Mouse (Mus musculus) cortical plate, adult 2 months (tissue): Measurements from ENCODE around the gene Pcgf5.

ENCODE experiments used
- CTCF ChIP-seq: fragments of 200-500 bp; IDR thresholded peaks from 2 replicates; pipeline ENCODE4 v1.5.1; 2011; ENCODE audit warnings: mild to moderate bottlenecking, control low read depth, low read length; ENCODE audit not compliant: insufficient read depth; ENCODE audit errors: extremely low read depth
- POLR2A ChIP-seq: fragments of 200-500 bp; IDR thresholded peaks from 2 replicates; pipeline ENCODE4 v1.6.1; 2011; ENCODE audit warnings: mild to moderate bottlenecking, low read length, control low read depth; ENCODE audit not compliant: insufficient read depth; ENCODE audit errors: extremely low read depth

DNA sequence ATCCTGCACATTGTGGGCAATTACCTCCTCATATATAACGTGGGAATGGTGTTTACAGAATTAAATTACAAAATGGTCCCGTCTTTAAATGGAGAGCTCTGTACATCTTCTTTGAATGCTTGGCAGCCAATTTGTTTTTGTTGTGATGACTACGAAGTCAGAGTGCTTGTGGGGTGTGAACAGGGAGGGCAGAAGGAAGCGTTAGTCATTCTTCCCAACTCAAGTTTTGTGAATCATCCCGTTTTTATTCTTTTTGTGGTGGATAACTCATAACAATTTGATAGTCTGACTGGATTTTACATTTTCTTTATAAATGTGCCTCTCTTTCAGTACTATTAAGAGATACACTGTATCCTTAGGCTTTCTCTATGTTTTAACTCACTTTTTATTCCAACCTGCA is 42.6 kb upstream of the Pcgf5 start:
- TF ChIP-seq POLR2A (no peak), CTCF (no peak)
